Mouse (Mus musculus) ovary, postnatal 14 days (tissue): ENCODE measurements at regions not wholly inside any gene's neighbourhood (a gene's known extent, or its start where the extent isn't known, plus 50 kb on each side); places are given as distances from the start of the nearest gene placed in this dataset.

Experiments used
- DNase-seq: peaks from one replicate; pipeline ENCODE4 v3.0.0; 2022; ENCODE audit warnings: low spot score

- no peak for DNase-seq
Measured at GRCm38 (mm10) chr9:71420064-71420463, 65.7 kb downstream of the Polr2m start.

GRCm38 (mm10) chr9:71418531-71418930 lies 67.2 kb downstream of the Polr2m start:
- no peak for DNase-seq

- DNase-seq, result no peak
Measured at GRCm38 (mm10) chr9:71417248-71417647, 68.5 kb downstream of the Polr2m start.

GRCm38 (mm10) chr9:71411171-71411570 lies 74.6 kb downstream of the Polr2m start:
- DNase-seq, result no peak

- DNase-seq, result no peak
Measured at GRCm38 (mm10) chr9:71409925-71410324, 75.8 kb downstream of the Polr2m start.

- no peak for DNase-seq
Measured at GRCm38 (mm10) chr9:71408946-71409345, 76.8 kb downstream of the Polr2m start.

- DNase-seq, result no peak
Measured at GRCm38 (mm10) chr9:71404396-71405135, 81.2 kb downstream of the Polr2m start.

- no peak for DNase-seq
Measured at GRCm38 (mm10) chr9:71401667-71402066, 84.1 kb downstream of the Polr2m start.

GRCm38 (mm10) chr9:71399346-71399745 lies 86.4 kb downstream of the Polr2m start:
- DNase-seq, result no peak

- DNase-seq, result no peak
Measured at GRCm38 (mm10) chr9:71396784-71397183, 89.0 kb downstream of the Polr2m start.

- DNase-seq, result no peak
Measured at GRCm38 (mm10) chr9:71390221-71390620, 95.5 kb downstream of the Polr2m start.

- DNase-seq, result no peak
Measured at GRCm38 (mm10) chr9:71387426-71387825, 98.3 kb downstream of the Polr2m start.

- DNase-seq, result no peak
Measured at GRCm38 (mm10) chr9:71383901-71384300, 101.8 kb downstream of the Polr2m start.

- DNase-seq, result no peak
Measured at GRCm38 (mm10) chr9:71379731-71380250, 105.9 kb downstream of the Polr2m start.

GRCm38 (mm10) chr9:71369760-71370159 lies 116.0 kb downstream of the Polr2m start:
- no peak for DNase-seq

- DNase-seq, result no peak
Measured at GRCm38 (mm10) chr9:71369202-71369601, 116.5 kb downstream of the Polr2m start.

GRCm38 (mm10) chr9:71366573-71366972 lies 119.2 kb downstream of the Polr2m start:
- no peak for DNase-seq

GRCm38 (mm10) chr9:71365177-71365738 lies 120.5 kb downstream of the Polr2m start:
- no peak for DNase-seq

GRCm38 (mm10) chr9:71364047-71364665 lies 121.6 kb downstream of the Polr2m start:
- no peak for DNase-seq

- no peak for DNase-seq
Measured at GRCm38 (mm10) chr9:71362401-71362800, 123.3 kb downstream of the Polr2m start.

GRCm38 (mm10) chr9:71361961-71362360 lies 123.8 kb downstream of the Polr2m start:
- DNase-seq, result no peak

GRCm38 (mm10) chr9:71361311-71361710 lies 124.4 kb downstream of the Polr2m start:
- DNase-seq, result no peak

GRCm38 (mm10) chr9:71360676-71361075 lies 125.1 kb downstream of the Polr2m start:
- no peak for DNase-seq
